Mouse (Mus musculus): ENCODE measurements around the gene Adora3. TPM values are rescaled to one million over a fixed set of nuclear protein-coding genes. Genes with fewer than 3 reads are reported as not detected.
A peak's percentile ranks its signal among the peaks of the same experiment; 100 is the strongest.

Gene Adora3
- polyA plus RNA-seq, 1 experiment from 2014 or later = 0.23 TPM

DNA sequence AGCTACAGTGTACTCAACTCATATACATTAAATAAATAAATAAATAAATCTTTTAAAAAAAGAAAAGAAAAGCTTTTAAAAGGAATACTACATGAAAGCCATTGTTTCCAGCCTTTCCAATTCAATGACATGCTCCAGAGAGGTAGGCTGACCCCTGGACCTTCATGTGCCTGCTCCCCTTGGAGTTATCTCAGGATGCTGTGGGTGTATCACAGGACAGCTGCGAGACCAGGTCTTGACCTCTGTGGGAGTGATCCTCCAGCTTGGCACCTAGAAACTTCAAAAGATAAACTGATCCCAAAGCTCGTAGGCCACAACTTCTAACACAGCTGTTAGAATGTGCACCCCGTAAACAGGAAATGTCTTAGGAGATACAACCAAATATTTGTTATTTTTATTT, 32.0 kb upstream of the Adora3 start:
- Histone ChIP-seq H3K4me1 (replicated peaks; ENCODE audit: control insufficient read depth, insufficient read depth, low read length) (no peaks in the 10 kb centered on the region), H3K27me3 (ENCODE audit: control insufficient read depth, insufficient read depth, low read length) (no peaks in the 10 kb centered on the region), H3K36me3 (ENCODE audit: control insufficient read depth, insufficient read depth, low read length) (no peaks in the 10 kb centered on the region), H3K4me3 (ENCODE audit: low read depth, low read length) (no peak overlapping the region), H3K9me3 (ENCODE audit: control insufficient read depth, low read length) (no peaks in the 10 kb centered on the region), H3K27ac (ENCODE audit: low read depth, low read length) (no peak overlapping the region), H3K9ac (ENCODE audit: low read depth, low read length) (no peak overlapping the region), H3K4me2 (replicated peaks; ENCODE audit: low read depth, low read length) (no peak overlapping the region)
- DNase-seq (ENCODE audit: low spot score) = no peak
- ATAC-seq (ENCODE audit: low FRiP score) = no peak
- WGBS = 75% methylated on average over 3 of the region's 3 CpGs

DNA sequence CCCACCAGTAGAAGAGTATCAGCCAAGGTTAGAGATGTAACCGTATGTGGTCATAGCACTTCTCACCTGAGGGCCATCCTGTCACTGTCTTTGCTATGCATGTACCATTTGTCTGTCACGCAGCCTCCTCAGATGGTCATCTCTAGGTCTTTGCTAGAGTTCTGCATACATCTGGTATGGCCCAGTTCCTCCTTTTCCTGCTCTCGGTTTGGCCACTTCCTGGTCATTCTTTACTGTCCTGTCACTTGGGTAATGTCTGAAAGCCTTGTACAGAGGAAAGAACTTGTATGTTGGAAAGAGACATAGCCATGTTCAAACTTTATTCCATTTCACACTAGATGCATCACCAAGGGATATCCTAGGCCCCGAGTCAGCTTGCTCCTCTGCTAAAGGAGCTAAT, 30.8 kb upstream of the Adora3 start:
- WGBS = 94% methylated on average over 4 of the region's 4 CpGs
- Histone ChIP-seq H3K4me2 (replicated peaks; ENCODE audit: low read depth, low read length) (no peak overlapping the region), H3K4me3 (ENCODE audit: low read depth, low read length) (no peak overlapping the region), H3K4me1 (replicated peaks; ENCODE audit: control insufficient read depth, insufficient read depth, low read length) (no peaks in the 10 kb centered on the region), H3K9ac (ENCODE audit: low read depth, low read length) (no peak overlapping the region), H3K9me3 (ENCODE audit: control insufficient read depth, low read length) (no peaks in the 10 kb centered on the region), H3K27me3 (ENCODE audit: control insufficient read depth, insufficient read depth, low read length) (no peaks in the 10 kb centered on the region), H3K27ac (ENCODE audit: low read depth, low read length) (no peak overlapping the region), H3K36me3 (ENCODE audit: control insufficient read depth, insufficient read depth, low read length) (no peaks in the 10 kb centered on the region)
- DNase-seq (ENCODE audit: low spot score) (no peak), ATAC-seq (ENCODE audit: low FRiP score) (no peak)

DNA sequence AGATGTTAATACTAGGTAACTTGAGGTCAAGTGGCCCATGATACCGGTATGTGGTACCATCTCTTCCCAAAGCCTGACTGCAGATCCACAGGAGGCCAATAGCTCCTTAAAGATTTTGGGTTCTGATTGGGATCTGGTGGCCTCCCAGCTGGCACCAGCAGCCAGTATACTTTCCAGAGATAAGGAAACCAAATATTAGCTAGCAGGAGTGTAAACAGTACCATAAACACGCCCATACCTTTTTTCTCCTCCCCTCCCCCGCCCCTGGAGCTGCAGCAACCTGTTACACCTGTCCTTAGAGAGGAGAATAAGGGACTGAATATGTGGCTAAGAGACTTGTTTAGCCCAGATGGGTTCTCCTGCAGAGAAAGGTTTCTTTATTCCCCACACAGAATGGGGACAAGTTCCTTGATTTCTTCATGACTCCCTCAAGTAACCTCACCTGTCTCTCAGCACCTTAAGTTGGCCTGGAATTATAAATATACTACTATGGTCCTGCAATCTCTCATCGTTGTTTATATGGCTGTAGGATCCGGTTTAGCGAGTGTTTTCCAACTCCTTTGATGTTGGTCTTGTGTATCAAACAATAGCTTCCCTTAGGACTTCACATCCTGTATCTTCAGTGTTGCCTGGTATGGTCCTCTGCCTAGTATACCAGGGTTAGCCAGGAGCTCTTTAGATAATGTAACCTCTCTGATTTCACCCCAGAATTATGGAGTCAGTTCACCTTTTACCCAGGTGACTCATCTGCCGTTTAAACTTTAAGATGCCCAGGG, 24.2 kb upstream of the Adora3 start:
- H3K27me3 ChIP-seq (ENCODE audit: control insufficient read depth, insufficient read depth, low read length) = no peaks in the 10 kb centered on the region
- no peaks in the 10 kb centered on the region for H3K4me1 ChIP-seq (replicated peaks; ENCODE audit: control insufficient read depth, insufficient read depth, low read length)
- DNase-seq (ENCODE audit: low spot score) (no peak), ATAC-seq (ENCODE audit: low FRiP score) (no peak)
- no peak overlapping the region for H3K27ac ChIP-seq (ENCODE audit: low read depth, low read length)
- H3K4me3 ChIP-seq (ENCODE audit: low read depth, low read length) = no peak overlapping the region
- H3K36me3 ChIP-seq (ENCODE audit: control insufficient read depth, insufficient read depth, low read length) = no peaks in the 10 kb centered on the region
- no peak overlapping the region for H3K4me2 ChIP-seq (replicated peaks; ENCODE audit: low read depth, low read length)
- H3K9ac ChIP-seq (ENCODE audit: low read depth, low read length) = no peak overlapping the region
- 78% methylated on average over 7 of the region's 7 CpGs for WGBS
- H3K9me3 ChIP-seq (ENCODE audit: control insufficient read depth, low read length) = no peaks in the 10 kb centered on the region

DNA sequence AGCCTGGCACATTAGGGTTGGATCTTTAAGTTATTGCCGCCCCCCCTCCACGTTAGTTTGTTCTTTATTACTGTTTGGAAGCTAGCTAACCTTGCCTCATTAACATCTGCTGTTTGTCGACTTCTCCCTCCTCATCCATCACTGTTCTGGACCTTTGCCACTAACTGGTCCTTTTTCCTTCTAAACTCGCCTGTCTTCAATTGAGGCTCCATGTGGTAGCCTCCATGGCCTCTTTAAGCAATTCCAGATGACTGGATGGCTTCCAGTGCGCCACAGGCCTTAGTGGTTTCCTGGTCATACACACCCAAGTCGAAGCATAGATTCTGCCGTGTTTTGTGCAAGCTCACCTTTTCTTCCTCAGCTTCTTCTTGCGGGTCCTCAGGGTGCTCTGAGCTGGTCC, 16.9 kb upstream of the Adora3 start:
- Histone ChIP-seq H3K27me3 (ENCODE audit: control insufficient read depth, insufficient read depth, low read length) (no peaks in the 10 kb centered on the region), H3K9me3 (ENCODE audit: control insufficient read depth, low read length) (no peaks in the 10 kb centered on the region), H3K36me3 (ENCODE audit: control insufficient read depth, insufficient read depth, low read length) (no peaks in the 10 kb centered on the region), H3K4me2 (replicated peaks; ENCODE audit: low read depth, low read length) (no peak overlapping the region), H3K9ac (ENCODE audit: low read depth, low read length) (no peak overlapping the region), H3K4me3 (ENCODE audit: low read depth, low read length) (no peak overlapping the region), H3K27ac (ENCODE audit: low read depth, low read length) (no peak overlapping the region), H3K4me1 (replicated peaks; ENCODE audit: control insufficient read depth, insufficient read depth, low read length) (no peaks in the 10 kb centered on the region)
- 66% methylated on average over 8 of the region's 8 CpGs for WGBS
- DNase-seq (ENCODE audit: low spot score) (peak; percentile 9), ATAC-seq (ENCODE audit: low FRiP score) (no peak)

DNA sequence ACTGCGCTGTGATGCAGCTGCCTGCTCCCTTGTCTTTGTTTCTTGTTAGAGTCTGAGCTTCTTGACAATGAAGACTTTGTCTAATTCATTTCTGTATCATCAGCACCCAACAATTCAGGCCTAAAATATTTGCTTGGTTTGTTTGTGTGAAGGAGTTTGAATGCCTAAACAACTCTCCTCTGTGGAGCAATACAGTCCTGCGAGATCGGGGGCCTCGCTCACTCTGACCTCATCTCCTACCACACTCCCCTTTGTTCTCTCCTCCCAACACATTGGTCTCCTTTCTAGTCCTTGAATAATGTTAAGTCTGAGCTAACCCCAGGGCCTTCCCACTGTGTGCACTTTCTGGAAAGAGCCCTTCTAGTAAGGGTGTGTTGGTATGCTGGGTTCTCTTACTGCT, 15.9 kb upstream of the Adora3 start:
- DNase-seq (ENCODE audit: low spot score) (no peak), ATAC-seq (ENCODE audit: low FRiP score) (no peak)
- Histone ChIP-seq H3K4me3 (ENCODE audit: low read depth, low read length) (no peak overlapping the region), H3K4me2 (replicated peaks; ENCODE audit: low read depth, low read length) (no peak overlapping the region), H3K9me3 (ENCODE audit: control insufficient read depth, low read length) (no peaks in the 10 kb centered on the region), H3K27me3 (ENCODE audit: control insufficient read depth, insufficient read depth, low read length) (no peaks in the 10 kb centered on the region), H3K27ac (ENCODE audit: low read depth, low read length) (no peak overlapping the region), H3K9ac (ENCODE audit: low read depth, low read length) (no peak overlapping the region), H3K4me1 (replicated peaks; ENCODE audit: control insufficient read depth, insufficient read depth, low read length) (no peaks in the 10 kb centered on the region), H3K36me3 (ENCODE audit: control insufficient read depth, insufficient read depth, low read length) (no peaks in the 10 kb centered on the region)
- 75% methylated on average over 4 of the region's 4 CpGs for WGBS

DNA sequence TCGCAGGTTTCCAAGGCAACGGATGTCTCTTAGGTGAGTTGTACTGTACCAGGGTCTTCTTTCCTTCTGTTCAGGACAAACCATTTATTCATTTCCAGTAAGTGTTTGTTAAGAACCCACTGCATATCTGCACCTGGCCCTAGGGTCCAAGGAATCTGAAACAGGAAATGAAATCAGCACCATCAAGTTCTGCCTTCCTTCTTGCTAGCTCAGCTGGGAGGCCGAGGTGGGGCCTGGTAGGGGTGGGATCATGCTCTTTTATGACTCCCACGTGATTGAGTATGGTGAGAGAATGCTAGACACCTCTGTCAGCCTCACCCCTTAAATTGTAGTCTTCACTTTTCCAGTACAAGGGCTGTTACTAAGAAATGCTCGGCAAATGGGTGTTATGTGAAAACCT, 13.1 kb upstream of the Adora3 start:
- H3K27ac ChIP-seq (ENCODE audit: low read depth, low read length) = no peak overlapping the region
- no peak overlapping the region for H3K4me3 ChIP-seq (ENCODE audit: low read depth, low read length)
- H3K9ac ChIP-seq (ENCODE audit: low read depth, low read length) = no peak overlapping the region
- WGBS = 79% methylated on average over 5 of the region's 5 CpGs
- no peaks in the 10 kb centered on the region for H3K9me3 ChIP-seq (ENCODE audit: control insufficient read depth, low read length)
- no peaks in the 10 kb centered on the region for H3K4me1 ChIP-seq (replicated peaks; ENCODE audit: control insufficient read depth, insufficient read depth, low read length)
- H3K4me2 ChIP-seq (replicated peaks; ENCODE audit: low read depth, low read length) = no peak overlapping the region
- DNase-seq (ENCODE audit: low spot score) (no peak), ATAC-seq (ENCODE audit: low FRiP score) (no peak)
- no peaks in the 10 kb centered on the region for H3K27me3 ChIP-seq (ENCODE audit: control insufficient read depth, insufficient read depth, low read length)
- H3K36me3 ChIP-seq (ENCODE audit: control insufficient read depth, insufficient read depth, low read length) = no peaks in the 10 kb centered on the region

DNA sequence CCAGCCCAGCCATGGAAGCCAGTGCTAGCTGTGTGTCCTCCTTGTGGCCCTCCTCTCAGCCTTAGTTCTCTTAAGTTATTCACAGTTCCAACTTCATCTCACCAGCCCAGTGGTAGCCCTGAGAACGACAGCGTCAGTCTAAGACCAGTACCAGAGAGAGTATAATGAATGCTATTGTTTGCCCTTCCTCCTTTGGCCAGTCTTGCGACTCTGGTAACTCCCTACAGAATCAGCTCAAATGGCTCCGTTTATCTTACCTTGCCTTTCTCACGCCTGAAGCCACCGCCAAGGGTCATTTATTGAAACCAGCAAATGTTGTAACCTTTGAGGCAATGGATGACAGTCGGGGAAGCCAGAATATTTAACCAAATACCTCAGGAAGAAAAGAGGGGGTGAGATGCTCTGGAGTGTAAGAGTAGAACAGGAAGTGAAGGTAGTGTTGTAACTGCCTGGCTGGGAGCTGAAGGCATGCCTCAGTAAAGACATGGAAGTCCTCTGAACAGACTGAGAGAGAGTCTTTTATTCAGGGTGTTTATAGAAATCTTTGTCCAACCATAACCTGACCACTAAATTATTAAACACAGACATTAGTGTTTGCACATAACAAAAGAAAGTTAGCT, 8.8 kb upstream of the Adora3 start:
- DNase-seq (ENCODE audit: low spot score) = no peak
- no peak for ATAC-seq (ENCODE audit: low FRiP score)

DNA sequence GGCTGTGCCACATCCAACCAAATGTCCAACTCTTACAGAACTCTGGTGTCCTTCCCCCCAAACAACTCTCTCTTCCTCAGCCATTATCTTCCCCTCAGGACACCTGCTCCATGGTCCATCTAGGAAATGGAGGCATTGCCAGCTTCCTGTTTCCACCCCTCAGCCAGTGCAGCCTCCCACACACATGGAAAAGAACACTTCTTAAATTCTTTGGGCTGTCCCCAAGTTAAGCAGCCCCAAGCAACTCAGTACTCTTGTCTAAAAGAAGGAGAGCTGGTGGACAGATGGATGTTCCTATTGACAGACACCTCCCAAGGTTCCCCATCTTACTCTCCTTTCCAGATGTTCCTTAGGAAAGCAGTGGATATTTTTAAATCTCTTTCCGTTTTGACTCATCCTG, 6.5 kb upstream of the Adora3 start:
- WGBS = 68% methylated on average over 1 of the region's 1 CpGs
- Histone ChIP-seq H3K36me3 (ENCODE audit: control insufficient read depth, insufficient read depth, low read length) (no peaks in the 10 kb centered on the region), H3K4me2 (replicated peaks; ENCODE audit: low read depth, low read length) (no peak overlapping the region), H3K9me3 (ENCODE audit: control insufficient read depth, low read length) (no peaks in the 10 kb centered on the region), H3K27me3 (ENCODE audit: control insufficient read depth, insufficient read depth, low read length) (no peaks in the 10 kb centered on the region), H3K4me3 (ENCODE audit: low read depth, low read length) (no peak overlapping the region), H3K4me1 (replicated peaks; ENCODE audit: control insufficient read depth, insufficient read depth, low read length) (no peaks in the 10 kb centered on the region), H3K27ac (ENCODE audit: low read depth, low read length) (no peak overlapping the region), H3K9ac (ENCODE audit: low read depth, low read length) (no peak overlapping the region)
- ATAC-seq (ENCODE audit: low FRiP score) (no peak), DNase-seq (ENCODE audit: low spot score) (no peak)

More for the DNA sequence above, 8.8 kb upstream of the Adora3 start:
- Histone ChIP-seq H3K27ac (ENCODE audit: low read depth, low read length) (no peak overlapping the region), H3K36me3 (ENCODE audit: control insufficient read depth, insufficient read depth, low read length) (no peaks in the 10 kb centered on the region), H3K4me1 (replicated peaks; ENCODE audit: control insufficient read depth, insufficient read depth, low read length) (no peaks in the 10 kb centered on the region), H3K27me3 (ENCODE audit: control insufficient read depth, insufficient read depth, low read length) (no peaks in the 10 kb centered on the region), H3K9me3 (ENCODE audit: control insufficient read depth, low read length) (no peaks in the 10 kb centered on the region), H3K9ac (ENCODE audit: low read depth, low read length) (no peak overlapping the region), H3K4me2 (replicated peaks; ENCODE audit: low read depth, low read length) (no peak overlapping the region), H3K4me3 (ENCODE audit: low read depth, low read length) (no peak overlapping the region)
- WGBS = 47% methylated on average over 7 of the region's 7 CpGs

DNA sequence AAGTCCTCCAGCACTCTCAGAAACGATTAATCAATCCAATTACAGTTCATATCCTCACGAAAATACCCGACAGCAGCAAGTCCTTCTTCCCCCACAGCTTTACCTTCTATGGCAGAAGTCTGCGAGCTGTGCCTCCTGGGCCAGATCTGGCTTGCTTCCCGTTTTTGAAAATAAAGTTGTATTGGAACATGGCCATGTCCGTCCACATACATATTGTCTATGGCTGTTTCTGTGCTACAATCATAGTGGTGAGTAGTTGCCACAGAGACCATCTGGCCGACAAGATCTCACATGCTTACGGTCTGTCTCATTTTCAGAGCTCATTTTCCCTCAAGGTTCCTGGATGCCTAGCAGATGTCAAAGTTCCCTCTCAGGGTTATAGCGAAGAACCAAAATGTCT, 5.5 kb upstream of the Adora3 start:
- Histone ChIP-seq H3K4me1 (replicated peaks; ENCODE audit: control insufficient read depth, insufficient read depth, low read length) (no peaks in the 10 kb centered on the region), H3K27me3 (ENCODE audit: control insufficient read depth, insufficient read depth, low read length) (no peaks in the 10 kb centered on the region), H3K9me3 (ENCODE audit: control insufficient read depth, low read length) (no peaks in the 10 kb centered on the region), H3K27ac (ENCODE audit: low read depth, low read length) (no peak overlapping the region), H3K9ac (ENCODE audit: low read depth, low read length) (no peak overlapping the region), H3K4me3 (ENCODE audit: low read depth, low read length) (no peak overlapping the region), H3K4me2 (replicated peaks; ENCODE audit: low read depth, low read length) (no peak overlapping the region), H3K36me3 (ENCODE audit: control insufficient read depth, insufficient read depth, low read length) (no peaks in the 10 kb centered on the region)
- DNase-seq (ENCODE audit: low spot score) (no peak), ATAC-seq (ENCODE audit: low FRiP score) (no peak)
- 86% methylated on average over 9 of the region's 9 CpGs for WGBS

Data from hindbrain, embryonic 11.5 days (tissue).